Mouse (Mus musculus) liver, postnatal 0 days (tissue): ENCODE measurements around the gene Agap1. TPM values are rescaled to one million over a fixed set of nuclear protein-coding genes. Genes with fewer than 3 reads are reported as not detected.

Experiments
- ATAC-seq: fragments of 200-750 bp; cut with Nextera tagmentation; 2 replicates; pipeline ENCODE4 v1.8.0; 2017; ENCODE audit warnings: mild to moderate bottlenecking, moderate library complexity
- DNase-seq: peaks from one replicate; pipeline ENCODE4 v3.0.0-alpha.2; 2016
- H3K27ac ChIP-seq: fragments of 300-500 bp; sonication (generic); 2 replicates; pipeline ENCODE4 v1.5.1; 2014; ENCODE audit warnings: antibody characterized with exemption, moderate library complexity, mild to moderate bottlenecking, low read depth
- H3K27me3 ChIP-seq: fragments of 300-500 bp; sonication (generic); 2 replicates; pipeline ENCODE4 v1.6.1; 2014; ENCODE audit warnings: low read length, control low read depth, mixed read lengths; ENCODE audit not compliant: insufficient read depth
- H3K36me3 ChIP-seq: fragments of 300-500 bp; sonication (generic); replicated peaks from 2 replicates; pipeline ENCODE4 v1.6.1; 2014; ENCODE audit warnings: mild to moderate bottlenecking, control low read depth, low read length, moderate library complexity, mixed read lengths; ENCODE audit not compliant: insufficient read depth
- H3K4me1 ChIP-seq: fragments of 300-500 bp; sonication (generic); 2 replicates; pipeline ENCODE4 v1.6.1; 2014; ENCODE audit warnings: antibody characterized with exemption, mild to moderate bottlenecking, control low read depth; ENCODE audit not compliant: insufficient read depth
- H3K4me2 ChIP-seq: fragments of 300-500 bp; sonication (generic); 2 replicates; pipeline ENCODE4 v1.6.1; 2014; ENCODE audit warnings: low read depth, mild to moderate bottlenecking, low read length, moderate library complexity, mixed read lengths
- H3K4me3 ChIP-seq: fragments of 300-500 bp; sonication (generic); 2 replicates; pipeline ENCODE4 v1.5.1; 2014; ENCODE audit warnings: low read depth, low read length
- H3K9ac ChIP-seq: fragments of 300-500 bp; sonication (generic); replicated peaks from 2 replicates; pipeline ENCODE4 v1.6.1; 2014; ENCODE audit warnings: mild to moderate bottlenecking, moderate library complexity
- H3K9me3 ChIP-seq: fragments of 300-500 bp; sonication (generic); 2 replicates; pipeline ENCODE4 v1.6.1; 2016; ENCODE audit warnings: mild to moderate bottlenecking, control low read depth, low read length, mixed read lengths
- CTCF ChIP-seq: sonication (generic); IDR thresholded peaks from 2 replicates; pipeline ENCODE4 v1.5.1; 2016; ENCODE audit warnings: antibody characterized with exemption, low read depth
- EP300 ChIP-seq: IDR thresholded peaks from 2 replicates; pipeline ENCODE4 v1.6.1; 2016; ENCODE audit warnings: antibody characterized with exemption, low read depth, mild to moderate bottlenecking
- WGBS: fragments of 180-500 bp; shearing (Covaris S2); extraction: QIAGEN DNeasy Blood & Tissue Kit; methylation state at CpG from one replicate; pipeline ENCODE4 v1.1.7; 2014; ENCODE audit not compliant: insufficient replicate concordance; 5-methylcytosine and 5-hydroxymethylcytosine counted together
- polyA plus RNA-seq: library from polyadenylated mRNA; unstranded; fragments of >200 nt; fragmentation: Nextera tagmentation; extraction: Ambion mirVana; gene quantifications from 2 replicates; pipeline ENCODE4 v1.2.1, GENCODE M21; 2015

Gene Agap1
- polyA plus RNA-seq, 1 experiment from 2014 or later, result 1.0 TPM

DNA sequence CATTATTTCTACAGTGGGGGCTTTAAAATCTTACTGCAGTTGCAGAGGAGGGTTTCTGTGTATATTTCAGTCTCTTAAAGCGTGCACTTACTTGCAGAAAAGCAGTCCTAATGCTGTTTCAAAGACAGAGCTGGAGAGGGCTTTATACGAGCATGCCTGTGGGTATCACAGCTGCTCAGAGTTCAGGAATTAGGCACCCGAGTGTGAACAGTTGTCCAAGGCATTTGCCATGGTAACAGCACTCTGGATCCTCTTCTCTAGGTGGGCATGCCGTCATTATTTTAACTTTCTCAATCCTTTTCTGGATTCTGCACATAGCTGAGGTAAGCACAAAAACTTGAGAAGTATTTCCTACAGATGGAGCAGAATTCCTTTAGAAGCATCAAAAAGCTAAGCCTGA, 321.1 kb downstream of the Agap1 start:
- WGBS, result 76% methylated on average over 4 of the region's 4 CpGs

DNA sequence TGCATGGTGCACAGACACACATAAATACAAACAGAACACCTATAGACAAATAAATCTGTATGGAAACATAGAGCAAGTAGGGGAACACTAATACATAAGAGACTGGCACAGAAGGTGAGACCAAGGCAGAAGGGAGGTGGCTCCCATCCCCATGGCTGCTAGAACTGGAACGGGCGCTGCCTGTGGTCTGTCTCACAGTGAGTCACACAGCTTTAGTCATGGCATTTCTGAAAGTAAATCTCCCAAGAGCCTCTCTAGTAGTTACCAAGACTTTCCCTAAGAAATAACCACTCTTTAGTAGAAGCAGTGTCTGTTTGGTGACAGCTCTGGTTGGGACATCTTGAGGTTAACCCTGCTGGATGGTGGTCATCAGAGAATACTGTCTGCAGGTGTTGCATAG, 326.1 kb downstream of the Agap1 start:
- WGBS, result 78% methylated on average over 2 of the region's 2 CpGs
- no peak overlapping the region for H3K4me2 ChIP-seq
- no peak overlapping the region for H3K27ac ChIP-seq
- H3K27me3 ChIP-seq, result no peaks in the 10 kb centered on the region
- no peaks in the 10 kb centered on the region for H3K4me1 ChIP-seq
- DNase-seq, result no peak
- no peaks in the 10 kb centered on the region for H3K9me3 ChIP-seq
- TF ChIP-seq CTCF (no peak), EP300 (no peak)
- no peak overlapping the region for H3K9ac ChIP-seq
- H3K36me3 ChIP-seq, result no peaks in the 10 kb centered on the region
- ATAC-seq, result no peak
- H3K4me3 ChIP-seq, result no peak overlapping the region

More for the DNA sequence above, 321.1 kb downstream of the Agap1 start:
- Histone ChIP-seq H3K36me3 (no peaks in the 10 kb centered on the region), H3K4me3 (no peak overlapping the region), H3K4me1 (no peaks in the 10 kb centered on the region), H3K4me2 (no peak overlapping the region), H3K27ac (no peak overlapping the region), H3K9ac (no peak overlapping the region), H3K9me3 (no peaks in the 10 kb centered on the region), H3K27me3 (no peaks in the 10 kb centered on the region)
- DNase-seq, result no peak
- TF ChIP-seq EP300, result no peak
- TF ChIP-seq CTCF, result no peak
- ATAC-seq, result no peak

DNA sequence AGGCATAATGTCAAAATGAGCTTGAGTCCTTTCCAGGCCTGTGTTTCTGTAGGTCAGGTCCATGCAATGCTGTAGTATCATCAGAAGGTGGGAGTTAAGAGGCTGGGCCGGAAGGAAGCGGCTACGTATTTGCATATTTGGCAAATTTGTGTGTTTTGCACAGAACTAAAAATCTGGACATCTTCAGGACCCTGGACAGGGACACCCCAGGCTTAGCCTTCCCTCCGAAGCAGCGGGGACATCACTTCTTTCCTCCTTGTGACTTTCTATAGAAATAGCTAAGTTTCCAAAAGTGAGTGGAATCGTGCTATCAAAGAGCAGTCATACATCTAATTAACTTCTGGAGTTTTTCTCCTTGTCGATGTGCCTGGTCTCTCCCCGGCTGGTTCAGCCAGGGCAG, 327.3 kb downstream of the Agap1 start:
- Histone ChIP-seq H3K27ac (no peak overlapping the region), H3K9ac (no peak overlapping the region), H3K4me1 (no peaks in the 10 kb centered on the region), H3K27me3 (no peaks in the 10 kb centered on the region), H3K4me3 (no peak overlapping the region), H3K4me2 (no peak overlapping the region), H3K9me3 (no peaks in the 10 kb centered on the region), H3K36me3 (no peaks in the 10 kb centered on the region)
- TF ChIP-seq EP300 (no peak), CTCF (no peak)
- DNase-seq (no peak), ATAC-seq (no peak)
- 63% methylated on average over 8 of the region's 8 CpGs for WGBS

DNA sequence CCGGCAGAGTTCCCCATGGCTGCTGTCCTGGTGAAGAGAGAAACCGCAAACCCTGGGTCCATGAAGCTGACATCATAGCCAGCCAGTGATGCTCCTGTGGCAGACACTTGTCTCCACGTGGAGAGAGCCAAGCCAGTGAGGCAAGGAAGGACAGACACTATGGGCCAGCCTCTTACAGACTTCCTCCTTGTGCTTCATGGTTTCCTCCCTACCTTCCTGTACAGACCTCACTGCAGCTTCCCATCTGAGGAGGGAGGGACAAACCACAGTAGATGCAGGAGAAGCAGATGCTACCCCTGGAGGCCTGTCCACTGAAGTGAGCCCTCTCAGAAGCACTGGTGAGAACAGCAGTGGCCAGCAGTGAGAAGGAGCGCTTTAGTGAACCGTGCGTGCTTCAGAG, 332.2 kb downstream of the Agap1 start:
- 40% methylated on average over 6 of the region's 6 CpGs for WGBS
- TF ChIP-seq EP300, result no peak
- TF ChIP-seq CTCF, result no peak
- no peaks in the 10 kb centered on the region for H3K4me1 ChIP-seq
- H3K9ac ChIP-seq, result no peak overlapping the region
- no peak overlapping the region for H3K4me3 ChIP-seq
- ATAC-seq (no peak), DNase-seq (no peak)
- H3K9me3 ChIP-seq, result no peaks in the 10 kb centered on the region
- peaks cover 3% of the 10 kb centered on the region; the same call in 1 of the 2 replicates for H3K36me3 ChIP-seq
- H3K27ac ChIP-seq, result no peak overlapping the region
- H3K27me3 ChIP-seq, result no peaks in the 10 kb centered on the region
- H3K4me2 ChIP-seq, result no peak overlapping the region

DNA sequence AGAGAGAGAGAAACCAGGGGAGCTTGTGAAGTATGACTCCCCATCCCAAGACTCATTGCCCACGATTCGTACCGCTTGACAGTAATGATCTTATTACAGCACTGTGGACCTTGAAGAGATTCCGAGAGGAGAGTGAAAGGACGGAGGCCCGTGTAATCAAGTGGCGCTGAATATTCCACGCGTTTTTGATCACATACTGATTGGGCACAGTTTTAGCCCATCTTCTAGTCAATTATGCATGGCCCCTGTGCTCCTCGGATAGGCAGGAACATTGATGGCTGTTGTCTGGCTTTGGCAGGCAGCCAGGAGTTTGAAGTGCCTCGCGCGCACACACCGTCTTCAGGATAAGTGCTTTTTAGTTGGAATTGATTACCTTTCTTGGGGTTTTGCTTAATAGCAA, 344.1 kb downstream of the Agap1 start:
- DNase-seq (no peak), ATAC-seq (no peak)
- Histone ChIP-seq H3K9ac (no peak overlapping the region), H3K4me1 (no peaks in the 10 kb centered on the region), H3K9me3 (no peaks in the 10 kb centered on the region), H3K36me3 (peaks cover 2% of the 10 kb centered on the region; the same call in 1 of the 2 replicates), H3K4me2 (no peak overlapping the region), H3K27me3 (no peaks in the 10 kb centered on the region), H3K4me3 (no peak overlapping the region), H3K27ac (no peak overlapping the region)
- 85% methylated on average over 14 of the region's 14 CpGs for WGBS
- TF ChIP-seq EP300, result no peak
- no peak for TF ChIP-seq CTCF

DNA sequence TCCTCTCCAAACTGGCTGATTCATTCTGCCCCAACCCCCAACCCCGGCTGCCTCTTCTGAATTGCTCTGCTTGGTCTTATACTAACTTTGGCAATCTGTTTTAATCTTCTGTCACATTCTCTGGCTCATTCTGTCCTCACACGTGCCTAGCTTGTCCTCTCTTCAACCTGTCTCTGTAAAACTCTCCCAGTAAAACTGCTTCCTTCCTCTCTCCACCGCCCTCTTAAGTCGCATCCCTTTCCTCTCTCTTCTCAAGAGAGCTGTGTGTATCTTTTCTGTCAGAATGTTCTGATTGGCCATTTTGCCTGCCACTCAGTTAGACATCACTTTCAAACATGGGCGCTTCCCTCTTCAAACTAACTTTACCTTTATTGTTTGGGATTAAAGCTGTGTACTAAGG, 346.9 kb downstream of the Agap1 start:
- 61% methylated on average over 5 of the region's 5 CpGs for WGBS
- H3K9ac ChIP-seq, result no peak overlapping the region
- ATAC-seq (no peak), DNase-seq (no peak)
- no peak overlapping the region for H3K4me2 ChIP-seq
- TF ChIP-seq EP300 (no peak), CTCF (no peak)
- no peaks in the 10 kb centered on the region; the same call in 1 of the 2 replicates for H3K36me3 ChIP-seq
- H3K27ac ChIP-seq, result no peak overlapping the region
- no peaks in the 10 kb centered on the region for H3K27me3 ChIP-seq
- H3K9me3 ChIP-seq, result no peaks in the 10 kb centered on the region
- no peaks in the 10 kb centered on the region for H3K4me1 ChIP-seq
- H3K4me3 ChIP-seq, result no peak overlapping the region

DNA sequence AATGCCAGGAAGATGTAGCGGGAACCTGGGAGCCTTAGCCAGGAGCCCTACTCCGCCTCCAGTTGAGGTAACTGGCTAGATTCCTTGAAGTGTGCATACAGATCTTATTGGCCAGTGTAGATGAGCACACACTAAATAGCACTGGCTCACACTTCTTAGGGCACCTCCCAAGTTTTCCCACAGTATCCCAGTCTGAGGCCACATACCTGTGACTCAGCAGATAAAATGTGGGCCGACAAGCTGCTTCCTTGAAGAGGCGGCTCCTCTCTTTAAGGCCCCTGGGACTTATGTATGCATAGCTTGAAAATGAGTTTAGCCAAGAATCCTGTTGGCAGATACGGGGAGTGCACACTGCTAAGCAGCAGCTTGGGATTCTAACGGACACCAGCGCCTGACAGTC, 350.4 kb downstream of the Agap1 start:
- DNase-seq (no peak), ATAC-seq (no peak)
- H3K36me3 ChIP-seq, result no peaks in the 10 kb centered on the region
- no peak overlapping the region for H3K4me2 ChIP-seq
- H3K27me3 ChIP-seq, result no peaks in the 10 kb centered on the region
- H3K9ac ChIP-seq, result no peak overlapping the region
- no peaks in the 10 kb centered on the region for H3K4me1 ChIP-seq
- no peak overlapping the region for H3K27ac ChIP-seq
- H3K4me3 ChIP-seq, result no peak overlapping the region
- TF ChIP-seq CTCF, result no peak
- TF ChIP-seq EP300, result no peak
- WGBS, result 77% methylated on average over 7 of the region's 7 CpGs
- no peaks in the 10 kb centered on the region for H3K9me3 ChIP-seq
